Mouse (Mus musculus): ENCODE data around the gene Pax5. TPM values are rescaled to one million over a fixed set of nuclear protein-coding genes. Genes with fewer than 3 reads are reported as not detected.

Gene Pax5
- polyA plus RNA-seq, 1 experiment from 2014 or later: not detected

GRCm38 (mm10) chr4:44641831-44642587 lies 68.3 kb downstream of the Pax5 start:
- 27% methylated on average over 12 of the region's 12 CpGs for WGBS
- H3K4me2 ChIP-seq (ENCODE audit: low read length): no peak overlapping the region
- H3K36me3 ChIP-seq (ENCODE audit: insufficient read depth, low read length): no peaks in the 10 kb centered on the region
- H3K4me3 ChIP-seq (replicated peaks; ENCODE audit: low read depth, low read length): no peak overlapping the region
- H3K27ac ChIP-seq: no peak overlapping the region
- no peak for ATAC-seq (replicated peaks; ENCODE audit: low FRiP score, low read depth)
- TF ChIP-seq CTCF (IDR thresholded peaks at IDR 0.05; ENCODE audit: low read depth): no peak
- no peaks in the 10 kb centered on the region for H3K4me1 ChIP-seq (replicated peaks; ENCODE audit: insufficient read depth, low read length)
- no peaks in the 10 kb centered on the region for H3K9me3 ChIP-seq (replicated peaks; ENCODE audit: low read length)
- H3K27me3 ChIP-seq (ENCODE audit: insufficient read depth, low read length): no peaks in the 10 kb centered on the region
- H3K9ac ChIP-seq (ENCODE audit: low read depth, low read length): no peak overlapping the region
- DNase-seq (ENCODE audit: low spot score): no peak

- TF ChIP-seq CTCF (IDR thresholded peaks at IDR 0.05; ENCODE audit: low read depth): peak; percentile 46
- no peak for DNase-seq (ENCODE audit: low spot score)
- Histone ChIP-seq H3K36me3 (ENCODE audit: insufficient read depth, low read length) (no peaks in the 10 kb centered on the region), H3K4me2 (ENCODE audit: low read length) (no peak overlapping the region), H3K4me3 (replicated peaks; ENCODE audit: low read depth, low read length) (no peak overlapping the region), H3K9me3 (replicated peaks; ENCODE audit: low read length) (no peaks in the 10 kb centered on the region), H3K9ac (ENCODE audit: low read depth, low read length) (no peak overlapping the region), H3K27ac (no peak overlapping the region), H3K27me3 (ENCODE audit: insufficient read depth, low read length) (peaks cover 5% of the 10 kb centered on the region; the same call in 1 of the 2 replicates), H3K4me1 (replicated peaks; ENCODE audit: insufficient read depth, low read length) (no peaks in the 10 kb centered on the region)
- 70% methylated on average over 3 of the region's 3 CpGs for WGBS
- no peak for ATAC-seq (replicated peaks; ENCODE audit: low FRiP score, low read depth)
Observed at GRCm38 (mm10) chr4:44635618-44636017, 74.7 kb downstream of the Pax5 start.

- no peak for ATAC-seq (replicated peaks; ENCODE audit: low FRiP score, low read depth)
- H3K4me3 ChIP-seq (replicated peaks; ENCODE audit: low read depth, low read length): no peak overlapping the region
- DNase-seq (ENCODE audit: low spot score): peak; percentile 36
Observed at GRCm38 (mm10) chr4:44633694-44634524, 76.4 kb downstream of the Pax5 start.

GRCm38 (mm10) chr4:44630059-44630458 lies 80.2 kb downstream of the Pax5 start:
- Histone ChIP-seq H3K9me3 (replicated peaks; ENCODE audit: low read length) (no peaks in the 10 kb centered on the region), H3K27ac (no peak overlapping the region), H3K4me2 (ENCODE audit: low read length) (no peak overlapping the region), H3K27me3 (ENCODE audit: insufficient read depth, low read length) (peaks cover 4% of the 10 kb centered on the region; the same call in 1 of the 2 replicates), H3K36me3 (ENCODE audit: insufficient read depth, low read length) (no peaks in the 10 kb centered on the region), H3K9ac (ENCODE audit: low read depth, low read length) (no peak overlapping the region), H3K4me1 (replicated peaks; ENCODE audit: insufficient read depth, low read length) (no peaks in the 10 kb centered on the region), H3K4me3 (replicated peaks; ENCODE audit: low read depth, low read length) (no peak overlapping the region)
- ATAC-seq (replicated peaks; ENCODE audit: low FRiP score, low read depth) (no peak), DNase-seq (ENCODE audit: low spot score) (no peak)
- WGBS: 66% methylated on average over 6 of the region's 6 CpGs
- TF ChIP-seq CTCF (IDR thresholded peaks at IDR 0.05; ENCODE audit: low read depth): no peak

More at GRCm38 (mm10) chr4:44633694-44634524, 76.4 kb downstream of the Pax5 start:
- no peak for TF ChIP-seq CTCF (IDR thresholded peaks at IDR 0.05; ENCODE audit: low read depth)
- Histone ChIP-seq H3K27me3 (ENCODE audit: insufficient read depth, low read length) (peaks cover 5% of the 10 kb centered on the region; the same call in 1 of the 2 replicates), H3K27ac (no peak overlapping the region), H3K9me3 (replicated peaks; ENCODE audit: low read length) (no peaks in the 10 kb centered on the region), H3K9ac (ENCODE audit: low read depth, low read length) (no peak overlapping the region), H3K36me3 (ENCODE audit: insufficient read depth, low read length) (no peaks in the 10 kb centered on the region), H3K4me1 (replicated peaks; ENCODE audit: insufficient read depth, low read length) (no peaks in the 10 kb centered on the region), H3K4me2 (ENCODE audit: low read length) (peak overlapping the region; percentile 42)
- WGBS: 12% methylated on average over 12 of the region's 12 CpGs

- Histone ChIP-seq H3K4me3 (replicated peaks; ENCODE audit: low read depth, low read length) (no peak overlapping the region), H3K27ac (no peak overlapping the region), H3K9ac (ENCODE audit: low read depth, low read length) (no peak overlapping the region), H3K9me3 (replicated peaks; ENCODE audit: low read length) (no peaks in the 10 kb centered on the region), H3K4me1 (replicated peaks; ENCODE audit: insufficient read depth, low read length) (no peaks in the 10 kb centered on the region), H3K4me2 (ENCODE audit: low read length) (no peak overlapping the region), H3K27me3 (ENCODE audit: insufficient read depth, low read length) (no peaks in the 10 kb centered on the region), H3K36me3 (ENCODE audit: insufficient read depth, low read length) (no peaks in the 10 kb centered on the region)
- no peak for TF ChIP-seq CTCF (IDR thresholded peaks at IDR 0.05; ENCODE audit: low read depth)
- DNase-seq (ENCODE audit: low spot score): no peak
- no peak for ATAC-seq (replicated peaks; ENCODE audit: low FRiP score, low read depth)
Observed at GRCm38 (mm10) chr4:44627890-44628289, 82.4 kb downstream of the Pax5 start.

- 0 out of 2 replicates have a peak, but pooled peaks cover 4% of the 10 kb centered on the region for H3K27me3 ChIP-seq (ENCODE audit: insufficient read depth, low read length)
- 91% methylated on average over 6 of the region's 6 CpGs for WGBS
Observed at GRCm38 (mm10) chr4:44625108-44625424, 85.2 kb downstream of the Pax5 start.

More at GRCm38 (mm10) chr4:44625108-44625424, 85.2 kb downstream of the Pax5 start:
- no peak overlapping the region for H3K4me3 ChIP-seq (replicated peaks; ENCODE audit: low read depth, low read length)
- no peak for DNase-seq (ENCODE audit: low spot score)
- no peak for TF ChIP-seq CTCF (IDR thresholded peaks at IDR 0.05; ENCODE audit: low read depth)
- ATAC-seq (replicated peaks; ENCODE audit: low FRiP score, low read depth): no peak
- H3K27ac ChIP-seq: no peak overlapping the region
- H3K36me3 ChIP-seq (ENCODE audit: insufficient read depth, low read length): no peaks in the 10 kb centered on the region
- H3K9ac ChIP-seq (ENCODE audit: low read depth, low read length): no peak overlapping the region
- no peaks in the 10 kb centered on the region for H3K9me3 ChIP-seq (replicated peaks; ENCODE audit: low read length)
- no peak overlapping the region for H3K4me2 ChIP-seq (ENCODE audit: low read length)
- H3K4me1 ChIP-seq (replicated peaks; ENCODE audit: insufficient read depth, low read length): no peaks in the 10 kb centered on the region

All from kidney, postnatal 0 days (tissue).